Mouse (Mus musculus) brain, embryonic 14.5 days (tissue): ENCODE data around the gene Fbxl8.

Experiments
- CTCF ChIP-seq: fragments of 200-500 bp; IDR thresholded peaks from 2 replicates; pipeline ENCODE4 v1.5.1; 2012; ENCODE audit warnings: inconsistent platforms, mild to moderate bottlenecking, moderate library complexity, borderline replicate concordance; ENCODE audit not compliant: insufficient read depth, insufficient read length; ENCODE audit errors: extremely low read depth
- POLR2A ChIP-seq: fragments of 200-500 bp; IDR thresholded peaks from 2 replicates; pipeline ENCODE4 v1.6.1; 2012; ENCODE audit warnings: mild to moderate bottlenecking, inconsistent platforms, borderline replicate concordance; ENCODE audit not compliant: poor library complexity, insufficient read depth, insufficient read length, severe bottlenecking; ENCODE audit errors: extremely low read depth

DNA sequence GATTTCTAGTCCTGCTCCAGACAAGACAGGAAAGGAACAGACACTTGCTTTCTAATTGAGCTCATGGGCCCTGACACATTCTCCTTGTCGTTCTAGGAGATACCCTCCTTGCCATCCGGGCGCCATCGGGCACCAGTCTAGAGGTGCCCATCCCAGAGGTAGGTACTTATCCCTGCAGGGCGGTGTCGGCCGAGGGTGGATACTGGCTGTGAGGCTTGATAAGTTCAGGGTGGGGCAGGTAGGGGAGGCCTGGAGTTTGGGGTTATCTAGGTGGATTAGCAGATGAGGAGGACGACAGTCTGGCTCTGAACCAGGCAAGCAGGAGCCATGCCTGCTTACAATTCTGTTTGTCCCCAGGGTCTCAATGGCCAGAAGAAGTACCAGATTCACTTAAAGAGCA lies 35.5 kb downstream of the Fbxl8 start:
- TF ChIP-seq CTCF: no peak
- no peak for TF ChIP-seq POLR2A
